Mouse (Mus musculus) heart, postnatal 0 days (tissue): ENCODE measurements around the gene Zfp870. TPM values are rescaled to one million over a fixed set of nuclear protein-coding genes. Genes with fewer than 3 reads are reported as not detected.

Source experiments
- ATAC-seq: fragments of 200-750 bp; cut with Nextera tagmentation; 2 replicates; pipeline ENCODE4 v1.8.0; 2017; ENCODE audit warnings: low read depth, moderate number of reproducible peaks, moderate library complexity; ENCODE audit not compliant: insufficient read depth
- DNase-seq: peaks from one replicate; pipeline ENCODE4 v3.0.0-alpha.2; 2016; ENCODE audit warnings: low spot score
- H3K27ac ChIP-seq: fragments of 300-500 bp; sonication (generic); 2 replicates; pipeline ENCODE4 v1.5.1; 2014; ENCODE audit warnings: low read depth, mild to moderate bottlenecking
- H3K27me3 ChIP-seq: fragments of 300-500 bp; sonication (generic); 2 replicates; pipeline ENCODE4 v1.6.1; 2014; ENCODE audit warnings: low read length, mixed read lengths; ENCODE audit not compliant: control insufficient read depth, insufficient read depth
- H3K36me3 ChIP-seq: fragments of 300-500 bp; sonication (generic); replicated peaks from 2 replicates; pipeline ENCODE4 v1.6.1; 2014; ENCODE audit warnings: low read length, mixed read lengths; ENCODE audit not compliant: control insufficient read depth, insufficient read depth
- H3K4me1 ChIP-seq: fragments of 300-500 bp; sonication (generic); 2 replicates; pipeline ENCODE4 v1.6.1; 2014; ENCODE audit warnings: antibody characterized with exemption; ENCODE audit not compliant: control insufficient read depth, insufficient read depth
- H3K4me2 ChIP-seq: fragments of 300-500 bp; sonication (generic); 2 replicates; pipeline ENCODE4 v1.6.1; 2014; ENCODE audit warnings: low read depth, mild to moderate bottlenecking, low read length, moderate library complexity
- H3K4me3 ChIP-seq: fragments of 300-500 bp; sonication (generic); 2 replicates; pipeline ENCODE4 v1.5.1; 2014; ENCODE audit warnings: low read depth, low read length
- H3K9ac ChIP-seq: fragments of 300-500 bp; sonication (generic); replicated peaks from 2 replicates; pipeline ENCODE4 v1.6.1; 2014; ENCODE audit warnings: low read depth, low read length, mixed read lengths
- H3K9me3 ChIP-seq: fragments of 300-500 bp; sonication (generic); replicated peaks from 2 replicates; pipeline ENCODE4 v1.6.1; 2016; ENCODE audit warnings: low read length; ENCODE audit not compliant: control insufficient read depth
- CTCF ChIP-seq: IDR thresholded peaks from 2 replicates; pipeline ENCODE4 v1.5.1; 2016; ENCODE audit warnings: antibody characterized with exemption, control low read depth, low read depth
- EP300 ChIP-seq: IDR thresholded peaks from 2 replicates; pipeline ENCODE4 v1.6.1; 2016; ENCODE audit warnings: antibody characterized with exemption, low read depth
- WGBS: fragments of 180-500 bp; shearing (Covaris S2); extraction: QIAGEN DNeasy Blood & Tissue Kit; methylation state at CpG from one replicate; pipeline ENCODE4 v1.1.7; 2014; 5-methylcytosine and 5-hydroxymethylcytosine counted together
- polyA plus RNA-seq: library from polyadenylated mRNA; unstranded; fragments of >200 nt; fragmentation: Nextera tagmentation; extraction: Ambion mirVana; gene quantifications from 2 replicates; pipeline ENCODE4 v1.2.1, GENCODE M21; 2015
- total RNA-seq: library from RNA; depleted of rRNA; stranded (reverse); fragments of >200 nt; gene quantifications from 2 replicates; pipeline ENCODE4 v1.2.3, GENCODE M21; 2014; ENCODE audit warnings: low replicate concordance

The Zfp870 gene
- total and polyA plus RNA-seq, 2 experiments from 2014 or later: 5.0 to 5.9 TPM

GRCm38 (mm10) chr17:32880320-32881218 lies 10.9 kb downstream of the Zfp870 start:
- Histone ChIP-seq H3K4me3 (no peak overlapping the region), H3K27ac (no peak overlapping the region), H3K9me3 (no peaks in the 10 kb centered on the region), H3K27me3 (no peaks in the 10 kb centered on the region), H3K36me3 (peaks cover 47% of the 10 kb centered on the region), H3K4me2 (no peak overlapping the region), H3K9ac (no peak overlapping the region), H3K4me1 (no peaks in the 10 kb centered on the region)
- ATAC-seq (no peak), DNase-seq (no peak)
- 87% methylated on average over 14 of the region's 14 CpGs for WGBS
- TF ChIP-seq CTCF: no peak
- no peak for TF ChIP-seq EP300

- WGBS: 90% methylated on average over 11 of the region's 11 CpGs
- no peak overlapping the region for H3K27ac ChIP-seq
Measured at GRCm38 (mm10) chr17:32878773-32879172, 12.7 kb downstream of the Zfp870 start.

GRCm38 (mm10) chr17:32877471-32878171 lies 13.8 kb downstream of the Zfp870 start:
- Histone ChIP-seq H3K4me1 (no peaks in the 10 kb centered on the region), H3K4me2 (no peak overlapping the region), H3K9me3 (no peaks in the 10 kb centered on the region), H3K9ac (no peak overlapping the region), H3K27me3 (no peaks in the 10 kb centered on the region), H3K36me3 (peaks cover 23% of the 10 kb centered on the region), H3K4me3 (no peak overlapping the region), H3K27ac (no peak overlapping the region)
- no peak for DNase-seq
- no peak for ATAC-seq
- TF ChIP-seq EP300 (no peak), CTCF (no peak)
- WGBS: 5% methylated on average over 22 of the region's 22 CpGs

More at GRCm38 (mm10) chr17:32878773-32879172, 12.7 kb downstream of the Zfp870 start:
- TF ChIP-seq EP300: no peak
- Histone ChIP-seq H3K36me3 (peaks cover 35% of the 10 kb centered on the region), H3K4me2 (no peak overlapping the region), H3K9me3 (no peaks in the 10 kb centered on the region), H3K4me1 (no peaks in the 10 kb centered on the region), H3K4me3 (no peak overlapping the region), H3K27me3 (no peaks in the 10 kb centered on the region), H3K9ac (no peak overlapping the region)
- no peak for DNase-seq
- no peak for ATAC-seq

- H3K9me3 ChIP-seq: peaks cover 7% of the 10 kb centered on the region; the same call in 1 of the 2 replicates
- no peaks in the 10 kb centered on the region for H3K27me3 ChIP-seq
- ATAC-seq (no peak), DNase-seq (no peak)
- no peak overlapping the region for H3K9ac ChIP-seq
- TF ChIP-seq EP300 (no peak), CTCF (no peak)
- no peaks in the 10 kb centered on the region for H3K36me3 ChIP-seq
- H3K27ac ChIP-seq: no peak overlapping the region
- no peaks in the 10 kb centered on the region for H3K4me1 ChIP-seq
- no peak overlapping the region for H3K4me2 ChIP-seq
- 50% methylated on average over 5 of the region's 5 CpGs for WGBS
- H3K4me3 ChIP-seq: no peak overlapping the region
Measured at GRCm38 (mm10) chr17:32872696-32873095, 18.7 kb downstream of the Zfp870 start.

- no peaks in the 10 kb centered on the region for H3K27me3 ChIP-seq
- no peak overlapping the region for H3K4me3 ChIP-seq
- DNase-seq: no peak
- H3K27ac ChIP-seq: no peak overlapping the region
- TF ChIP-seq EP300 (no peak), CTCF (no peak)
- no peak for ATAC-seq
- H3K4me2 ChIP-seq: no peak overlapping the region
- 67% methylated on average over 4 of the region's 4 CpGs for WGBS
- H3K4me1 ChIP-seq: no peaks in the 10 kb centered on the region
- H3K9me3 ChIP-seq: peaks cover 7% of the 10 kb centered on the region; the same call in 1 of the 2 replicates
- H3K9ac ChIP-seq: no peak overlapping the region
- no peaks in the 10 kb centered on the region for H3K36me3 ChIP-seq
Measured at GRCm38 (mm10) chr17:32872091-32872490, 19.4 kb downstream of the Zfp870 start.
